Mouse (Mus musculus) layer of hippocampus, postnatal 10 days (tissue): Measurements from ENCODE around the gene Rdh8. TPM values are rescaled to one million over a fixed set of nuclear protein-coding genes. Genes with fewer than 3 reads are reported as not detected.
"Not testable (repeated sequence)": the region's sequence is repeated elsewhere in the genome, so short reads cannot be mapped to it uniquely, and the experiment has no call there.

Source experiments
- DNase-seq, 2 experiments: peaks; one replicate each; pipeline ENCODE4 v3.0.0; 2021; ENCODE audit warnings: low spot score in 2 of 2
- total RNA-seq, 2 experiments: library from RNA; stranded (reverse); gene quantifications; 2 replicates each; pipeline ENCODE4 v1.2.3; 2021

The Rdh8 gene
- total RNA-seq, 2 experiments from 2014 or later, result not detected

- DNase-seq, result not testable (repeated sequence)
Measured at GRCm38 (mm10) chr9:20835431-20835954, 17.2 kb downstream of the Rdh8 start.

GRCm38 (mm10) chr9:20837184-20837947 is 19.1 kb downstream of the Rdh8 start:
- DNase-seq, result no peak

- no peak for DNase-seq
Measured at GRCm38 (mm10) chr9:20838931-20839330, 20.6 kb downstream of the Rdh8 start.

- DNase-seq, result no peak
Measured at GRCm38 (mm10) chr9:20842211-20842610, 23.9 kb downstream of the Rdh8 start.

- peak; percentile 26 to 33 for DNase-seq
Measured at GRCm38 (mm10) chr9:20842670-20843069, 24.4 kb downstream of the Rdh8 start.

GRCm38 (mm10) chr9:20850179-20850578 is 31.9 kb downstream of the Rdh8 start:
- no peak for DNase-seq

- no peak for DNase-seq
Measured at GRCm38 (mm10) chr9:20857131-20857530, 38.8 kb downstream of the Rdh8 start.

- DNase-seq, result no peak
Measured at GRCm38 (mm10) chr9:20859926-20860325, 41.6 kb downstream of the Rdh8 start.

GRCm38 (mm10) chr9:20861821-20862220 is 43.5 kb downstream of the Rdh8 start:
- peak; percentile 41 to 51 for DNase-seq

GRCm38 (mm10) chr9:20862225-20862624 is 43.9 kb downstream of the Rdh8 start:
- DNase-seq, result no peak

GRCm38 (mm10) chr9:20866879-20867278 is 48.6 kb downstream of the Rdh8 start:
- DNase-seq, result no peak

GRCm38 (mm10) chr9:20868448-20869001 is 50.2 kb downstream of the Rdh8 start, which contains the start of gene A230050P20Rik:
Gene A230050P20Rik, plus strand, starts transcription at chr9:20868642.
- peak; percentile 69 to 75 for DNase-seq

- DNase-seq, result no peak
Measured at GRCm38 (mm10) chr9:20869246-20869645, 50.9 kb downstream of the Rdh8 start.

GRCm38 (mm10) chr9:20870211-20871173 is 52.2 kb downstream of the Rdh8 start:
- DNase-seq, result no peak

- no peak for DNase-seq
Measured at GRCm38 (mm10) chr9:20872991-20873390, 54.7 kb downstream of the Rdh8 start.

GRCm38 (mm10) chr9:20873521-20873920 is 55.2 kb downstream of the Rdh8 start:
- no peak for DNase-seq

GRCm38 (mm10) chr9:20875021-20875790 is 56.9 kb downstream of the Rdh8 start:
- DNase-seq, result no peak
